Mouse (Mus musculus): ENCODE data around the gene Atad5. TPM values are rescaled to one million over a fixed set of nuclear protein-coding genes. Genes with fewer than 3 reads are reported as not detected.
"Not testable (repeated sequence)": the region's sequence is repeated elsewhere in the genome, so short reads cannot be mapped to it uniquely, and the experiment has no call there.

Atad5 gene
- polyA plus RNA-seq (2015; fragmentation: Nextera tagmentation; extraction: Ambion mirVana), result 8.7 and 9.2 TPM in 2 replicates

- H3K4me3 ChIP-seq, result peak within 1 kb of the TSS; percentile 98
- peak within 1 kb of the TSS; percentile 76 for H3K4me2 ChIP-seq (replicated peaks)
- H3K27ac ChIP-seq (replicated peaks), result peak within 1 kb of the TSS; percentile 50
- H3K27me3 ChIP-seq, result no peaks in the 10 kb centered on the region
- 5% methylated on average over 57 of the region's 57 CpGs for WGBS
- peak; percentile 89 for ATAC-seq (replicated peaks)
- peak within 1 kb of the TSS; percentile 92 for H3K9ac ChIP-seq (replicated peaks)
- no peaks in the 10 kb centered on the region for H3K36me3 ChIP-seq
- peaks cover 16% of the 10 kb centered on the region for H3K4me1 ChIP-seq
- H3K9me3 ChIP-seq, result no peaks in the 10 kb centered on the region
Observed at GRCm38 (mm10) chr11:80088917-80089816, at the start of gene Atad5. Gene Atad5 (plus strand): TSS chr11:80089400.

GRCm38 (mm10) chr11:80042615-80043418 is 46.4 kb upstream of the Atad5 start:
- H3K27me3 ChIP-seq, result no peaks in the 10 kb centered on the region
- H3K9me3 ChIP-seq, result no peaks in the 10 kb centered on the region
- 0 out of 2 replicates have a peak, but pooled peaks cover 4% of the 10 kb centered on the region for H3K36me3 ChIP-seq
- ATAC-seq (replicated peaks), result no peak
- H3K9ac ChIP-seq (replicated peaks), result no peak overlapping the region
- no peak overlapping the region for H3K4me3 ChIP-seq
- H3K4me1 ChIP-seq, result no peaks in the 10 kb centered on the region
- no peak overlapping the region for H3K4me2 ChIP-seq (replicated peaks)
- 56% methylated on average over 10 of the region's 10 CpGs for WGBS
- no peak overlapping the region for H3K27ac ChIP-seq (replicated peaks)

GRCm38 (mm10) chr11:80043419-80043817 is 45.8 kb upstream of the Atad5 start:
- ATAC-seq (replicated peaks), result no peak
- Histone ChIP-seq H3K36me3 (0 out of 2 replicates have a peak, but pooled peaks cover 4% of the 10 kb centered on the region), H3K27me3 (no peaks in the 10 kb centered on the region), H3K9me3 (no peaks in the 10 kb centered on the region), H3K9ac (replicated peaks) (no peak overlapping the region), H3K4me2 (replicated peaks) (no peak overlapping the region), H3K4me3 (no peak overlapping the region), H3K4me1 (no peaks in the 10 kb centered on the region), H3K27ac (replicated peaks) (no peak overlapping the region)
- 87% methylated on average over 8 of the region's 8 CpGs for WGBS

GRCm38 (mm10) chr11:80046856-80047255 is 42.3 kb upstream of the Atad5 start:
- H3K9ac ChIP-seq (replicated peaks), result no peak overlapping the region
- H3K27ac ChIP-seq (replicated peaks), result no peak overlapping the region
- 88% methylated on average over 7 of the region's 7 CpGs for WGBS
- H3K4me2 ChIP-seq (replicated peaks), result no peak overlapping the region
- H3K27me3 ChIP-seq, result no peaks in the 10 kb centered on the region
- H3K4me1 ChIP-seq, result no peaks in the 10 kb centered on the region
- 0 out of 2 replicates have a peak, but pooled peaks cover 4% of the 10 kb centered on the region for H3K36me3 ChIP-seq
- no peaks in the 10 kb centered on the region for H3K9me3 ChIP-seq
- no peak overlapping the region for H3K4me3 ChIP-seq
- ATAC-seq (replicated peaks), result no peak

- H3K4me3 ChIP-seq, result no peak overlapping the region
- H3K9me3 ChIP-seq, result no peaks in the 10 kb centered on the region
- H3K9ac ChIP-seq (replicated peaks), result no peak overlapping the region
- 0 out of 2 replicates have a peak, but pooled peaks cover 4% of the 10 kb centered on the region for H3K36me3 ChIP-seq
- H3K27me3 ChIP-seq, result no peaks in the 10 kb centered on the region
- no peak overlapping the region for H3K4me2 ChIP-seq (replicated peaks)
- no peak overlapping the region for H3K27ac ChIP-seq (replicated peaks)
- H3K4me1 ChIP-seq, result no peaks in the 10 kb centered on the region
- 83% methylated on average over 2 of the region's 2 CpGs for WGBS
- no peak for ATAC-seq (replicated peaks)
Observed at GRCm38 (mm10) chr11:80050088-80050487, 39.1 kb upstream of the Atad5 start.

- H3K27ac ChIP-seq (replicated peaks), result no peak overlapping the region
- no peak overlapping the region for H3K9ac ChIP-seq (replicated peaks)
- H3K27me3 ChIP-seq, result no peaks in the 10 kb centered on the region
- H3K9me3 ChIP-seq, result no peaks in the 10 kb centered on the region
- ATAC-seq (replicated peaks), result no peak
- no peak overlapping the region for H3K4me3 ChIP-seq
- 81% methylated on average over 7 of the region's 7 CpGs for WGBS
- peaks cover 13% of the 10 kb centered on the region for H3K36me3 ChIP-seq
- H3K4me2 ChIP-seq (replicated peaks), result no peak overlapping the region
- H3K4me1 ChIP-seq, result no peaks in the 10 kb centered on the region
Observed at GRCm38 (mm10) chr11:80052456-80052855, 36.7 kb upstream of the Atad5 start.

GRCm38 (mm10) chr11:80053171-80053570 is 36.0 kb upstream of the Atad5 start:
- H3K27ac ChIP-seq (replicated peaks), result no peak overlapping the region
- no peaks in the 10 kb centered on the region for H3K27me3 ChIP-seq
- no peaks in the 10 kb centered on the region for H3K9me3 ChIP-seq
- no peak for ATAC-seq (replicated peaks)
- no peak overlapping the region for H3K9ac ChIP-seq (replicated peaks)
- peaks cover 15% of the 10 kb centered on the region for H3K36me3 ChIP-seq
- no peak overlapping the region for H3K4me2 ChIP-seq (replicated peaks)
- H3K4me3 ChIP-seq, result no peak overlapping the region
- no peaks in the 10 kb centered on the region for H3K4me1 ChIP-seq
- WGBS, result 93% methylated on average over 5 of the region's 5 CpGs

GRCm38 (mm10) chr11:80054659-80055058 is 34.5 kb upstream of the Atad5 start:
- no peak for ATAC-seq (replicated peaks)
- H3K36me3 ChIP-seq, result peaks cover 15% of the 10 kb centered on the region
- no peaks in the 10 kb centered on the region for H3K4me1 ChIP-seq
- no peak overlapping the region for H3K27ac ChIP-seq (replicated peaks)
- H3K9ac ChIP-seq (replicated peaks), result no peak overlapping the region
- 76% methylated on average over 4 of the region's 4 CpGs for WGBS
- no peak overlapping the region for H3K4me2 ChIP-seq (replicated peaks)
- H3K9me3 ChIP-seq, result no peaks in the 10 kb centered on the region
- H3K4me3 ChIP-seq, result no peak overlapping the region
- no peaks in the 10 kb centered on the region for H3K27me3 ChIP-seq

GRCm38 (mm10) chr11:80056141-80056540 is 33.1 kb upstream of the Atad5 start:
- Histone ChIP-seq H3K4me2 (replicated peaks) (no peak overlapping the region), H3K36me3 (peaks cover 15% of the 10 kb centered on the region), H3K9ac (replicated peaks) (no peak overlapping the region), H3K27me3 (no peaks in the 10 kb centered on the region), H3K4me3 (no peak overlapping the region), H3K27ac (replicated peaks) (no peak overlapping the region), H3K4me1 (no peaks in the 10 kb centered on the region), H3K9me3 (no peaks in the 10 kb centered on the region)
- 87% methylated on average over 9 of the region's 9 CpGs for WGBS
- ATAC-seq (replicated peaks), result no peak

GRCm38 (mm10) chr11:80062159-80062558 is 27.0 kb upstream of the Atad5 start:
- no peak for ATAC-seq (replicated peaks)
- 19% methylated on average over 4 of the region's 4 CpGs for WGBS
- no peak overlapping the region for H3K4me2 ChIP-seq (replicated peaks)
- no peak overlapping the region for H3K27ac ChIP-seq (replicated peaks)
- no peaks in the 10 kb centered on the region for H3K27me3 ChIP-seq
- H3K9me3 ChIP-seq, result no peaks in the 10 kb centered on the region
- peaks cover 9% of the 10 kb centered on the region; the same call in 1 of the 2 replicates for H3K36me3 ChIP-seq
- H3K9ac ChIP-seq (replicated peaks), result no peak overlapping the region
- no peaks in the 10 kb centered on the region for H3K4me1 ChIP-seq
- H3K4me3 ChIP-seq, result no peak overlapping the region

GRCm38 (mm10) chr11:80066373-80066772 is 22.8 kb upstream of the Atad5 start:
- H3K36me3 ChIP-seq; H3K4me3 ChIP-seq; H3K9me3 ChIP-seq; H3K27me3 ChIP-seq; H3K4me2 ChIP-seq (replicated peaks); H3K4me1 ChIP-seq; H3K9ac ChIP-seq (replicated peaks); ATAC-seq (replicated peaks); H3K27ac ChIP-seq (replicated peaks): not testable (repeated sequence)
- WGBS, result 88% methylated on average over 4 of the region's 4 CpGs

- ATAC-seq (replicated peaks), result no peak
Observed at GRCm38 (mm10) chr11:80067558-80067957, 21.6 kb upstream of the Atad5 start.

More at GRCm38 (mm10) chr11:80067558-80067957, 21.6 kb upstream of the Atad5 start:
- 93% methylated on average over 5 of the region's 5 CpGs for WGBS
- no peaks in the 10 kb centered on the region; the same call in 1 of the 2 replicates for H3K4me1 ChIP-seq
- H3K27me3 ChIP-seq, result no peaks in the 10 kb centered on the region
- H3K4me2 ChIP-seq (replicated peaks), result no peak overlapping the region
- no peak overlapping the region for H3K27ac ChIP-seq (replicated peaks)
- no peaks in the 10 kb centered on the region for H3K36me3 ChIP-seq
- no peak overlapping the region for H3K4me3 ChIP-seq
- no peaks in the 10 kb centered on the region for H3K9me3 ChIP-seq
- no peak overlapping the region for H3K9ac ChIP-seq (replicated peaks)

Data from forebrain, embryonic 15.5 days (tissue).